Mouse (Mus musculus) embryonic fibroblast, embryonic 13.5 days (primary cell): ENCODE results near the gene Tap1.

Source experiments
- CTCF ChIP-seq: IDR thresholded peaks from 2 replicates; pipeline ENCODE4 v1.5.1; 2011; ENCODE audit warnings: mild to moderate bottlenecking, control low read depth, low read length, moderate library complexity, borderline replicate concordance; ENCODE audit not compliant: insufficient read depth
- POLR2A ChIP-seq: IDR thresholded peaks from 2 replicates; pipeline ENCODE4 v1.6.1; 2011; ENCODE audit warnings: low read depth, mild to moderate bottlenecking, control low read depth, low read length, moderate library complexity

DNA sequence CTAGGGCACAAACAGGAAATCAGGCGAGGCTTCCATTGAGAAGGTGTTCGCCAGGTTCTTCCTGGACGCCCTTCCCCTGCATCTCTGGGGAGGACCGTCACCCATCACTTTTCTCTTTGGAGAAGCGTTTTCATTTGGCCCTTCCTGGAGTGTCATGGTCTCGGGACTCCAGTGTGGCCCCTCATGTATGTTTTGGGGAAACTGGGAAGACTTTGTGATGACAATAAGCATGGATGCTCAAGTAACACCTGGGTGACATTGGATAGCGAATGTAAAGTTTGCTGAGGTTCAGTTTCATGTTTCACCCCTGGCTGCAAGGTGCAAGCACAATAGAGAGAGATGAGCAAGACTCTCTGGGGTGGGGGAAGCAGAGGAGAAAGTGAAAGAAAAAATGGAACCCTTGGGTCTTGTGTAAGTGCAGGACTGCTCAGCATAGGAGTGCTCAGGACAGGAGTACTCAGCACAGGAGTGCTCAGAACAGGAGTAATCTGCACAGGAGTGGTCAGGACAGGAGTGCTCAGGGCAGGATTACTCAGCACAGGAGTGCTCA is 14.2 kb downstream of the Tap1 start:
- TF ChIP-seq CTCF (no peak), POLR2A (no peak)
